Mouse (Mus musculus): ENCODE data around the gene Tpd52l1. TPM values are rescaled to one million over a fixed set of nuclear protein-coding genes. Genes with fewer than 3 reads are reported as not detected.

Gene Tpd52l1
- polyA plus RNA-seq, 1 experiment from 2014 or later: 20.3 TPM

DNA sequence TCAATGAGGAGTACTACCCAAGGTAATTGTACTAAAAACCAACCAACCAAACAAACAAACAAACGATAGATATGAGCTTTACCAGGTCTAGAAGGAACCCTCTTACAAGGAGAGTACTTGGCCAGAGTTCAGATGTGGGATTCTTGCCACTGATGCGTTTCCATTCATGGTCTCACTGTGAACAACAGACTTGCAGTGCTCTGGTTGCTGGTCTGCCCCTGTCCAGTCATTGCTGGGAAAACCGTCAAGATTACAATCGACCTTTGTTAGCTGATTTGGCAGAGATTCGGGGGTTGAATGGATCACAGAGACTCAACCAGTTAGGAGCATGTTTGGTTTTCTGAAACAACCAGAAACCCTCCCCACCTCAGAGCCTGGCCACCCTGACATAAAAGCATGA is 150.1 kb downstream of the Tpd52l1 start:
- no peaks in the 10 kb centered on the region for H3K9me3 ChIP-seq (replicated peaks; ENCODE audit: control insufficient read depth, low read length)
- WGBS: 52% methylated on average over 5 of the region's 5 CpGs
- no peaks in the 10 kb centered on the region for H3K27me3 ChIP-seq (ENCODE audit: control insufficient read depth, insufficient read depth, low read length)
- no peak overlapping the region for H3K27ac ChIP-seq (ENCODE audit: low read length)
- H3K4me2 ChIP-seq (ENCODE audit: low read depth, low read length): no peak overlapping the region
- H3K4me3 ChIP-seq (replicated peaks; ENCODE audit: low read length): no peak overlapping the region
- ATAC-seq (ENCODE audit: insufficient read depth, low FRiP score): no peak
- no peak overlapping the region for H3K9ac ChIP-seq (ENCODE audit: low read length)
- no peaks in the 10 kb centered on the region for H3K36me3 ChIP-seq (ENCODE audit: control insufficient read depth, insufficient read depth, low read length)
- H3K4me1 ChIP-seq (ENCODE audit: control insufficient read depth, insufficient read depth, low read length): no peaks in the 10 kb centered on the region

DNA sequence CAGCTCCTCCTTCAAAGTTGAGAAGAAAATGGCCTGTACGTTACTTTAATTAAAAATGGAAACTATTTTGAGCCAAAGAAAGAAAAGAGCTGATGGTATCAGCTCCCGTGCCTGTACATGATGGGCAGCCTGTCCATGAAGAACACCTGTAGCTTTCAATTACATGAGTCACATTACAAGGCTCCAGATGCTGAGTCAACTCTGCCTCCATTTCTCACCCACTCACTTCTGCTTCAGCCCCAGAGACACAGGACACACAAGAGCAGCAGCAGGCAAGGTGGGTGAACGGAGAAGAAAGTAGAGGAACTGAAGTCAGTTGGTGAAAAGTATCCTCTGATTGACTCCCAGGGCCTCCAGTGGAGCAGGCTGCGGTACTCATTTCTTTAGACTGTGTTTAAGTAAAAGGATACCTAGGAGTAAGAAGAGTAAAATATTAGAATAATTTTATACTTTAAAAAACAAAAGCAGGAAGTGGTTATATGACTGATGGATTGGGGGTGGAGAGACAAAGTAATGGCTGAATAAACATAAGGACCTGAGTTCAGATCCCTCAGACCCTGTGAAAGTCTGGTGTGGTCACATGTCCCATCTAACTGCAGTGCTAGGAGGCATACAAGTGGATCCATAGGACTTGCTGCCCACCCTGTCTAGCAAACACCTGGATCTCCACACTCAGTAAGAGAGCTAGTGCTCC is 156.9 kb downstream of the Tpd52l1 start:
- no peak for ATAC-seq (ENCODE audit: insufficient read depth, low FRiP score)
- no peak overlapping the region for H3K4me2 ChIP-seq (ENCODE audit: low read depth, low read length)
- H3K9me3 ChIP-seq (replicated peaks; ENCODE audit: control insufficient read depth, low read length): no peaks in the 10 kb centered on the region
- no peak overlapping the region for H3K27ac ChIP-seq (ENCODE audit: low read length)
- no peaks in the 10 kb centered on the region for H3K4me1 ChIP-seq (ENCODE audit: control insufficient read depth, insufficient read depth, low read length)
- H3K36me3 ChIP-seq (ENCODE audit: control insufficient read depth, insufficient read depth, low read length): no peaks in the 10 kb centered on the region
- no peaks in the 10 kb centered on the region for H3K27me3 ChIP-seq (ENCODE audit: control insufficient read depth, insufficient read depth, low read length)
- H3K4me3 ChIP-seq (replicated peaks; ENCODE audit: low read length): no peak overlapping the region
- WGBS: 89% methylated on average over 4 of the region's 4 CpGs
- no peak overlapping the region for H3K9ac ChIP-seq (ENCODE audit: low read length)

DNA sequence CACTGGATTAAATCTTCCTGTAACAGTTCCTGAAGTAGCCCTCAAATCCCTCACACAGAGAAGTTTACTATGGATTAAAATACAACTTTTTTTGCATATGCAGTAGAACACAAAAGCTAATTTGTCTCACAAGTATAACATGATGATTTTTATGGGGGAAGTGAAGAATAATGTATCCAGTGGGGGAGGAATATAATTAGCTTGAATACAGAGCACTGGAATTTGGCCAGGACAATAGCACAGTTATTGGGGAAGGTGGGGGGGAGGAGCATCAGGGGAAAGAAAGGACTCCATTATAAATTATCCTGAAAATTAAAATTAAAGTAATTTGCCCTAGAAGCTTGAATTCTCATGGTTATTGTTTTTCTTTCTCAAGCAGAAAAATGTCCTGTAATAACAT is 158.0 kb downstream of the Tpd52l1 start:
- H3K9me3 ChIP-seq (replicated peaks; ENCODE audit: control insufficient read depth, low read length): no peaks in the 10 kb centered on the region
- no peak for ATAC-seq (ENCODE audit: insufficient read depth, low FRiP score)

More for the DNA sequence above, 158.0 kb downstream of the Tpd52l1 start:
- no peaks in the 10 kb centered on the region for H3K27me3 ChIP-seq (ENCODE audit: control insufficient read depth, insufficient read depth, low read length)
- no peak overlapping the region for H3K4me3 ChIP-seq (replicated peaks; ENCODE audit: low read length)
- no peak overlapping the region for H3K27ac ChIP-seq (ENCODE audit: low read length)
- H3K9ac ChIP-seq (ENCODE audit: low read length): no peak overlapping the region
- no peaks in the 10 kb centered on the region for H3K36me3 ChIP-seq (ENCODE audit: control insufficient read depth, insufficient read depth, low read length)
- no peak overlapping the region for H3K4me2 ChIP-seq (ENCODE audit: low read depth, low read length)
- H3K4me1 ChIP-seq (ENCODE audit: control insufficient read depth, insufficient read depth, low read length): no peaks in the 10 kb centered on the region

Other genes with a start within 250 kb of the Tpd52l1 start
- 56.7 and 58.3 TPM in 2 replicates for gene Hddc2, start 132.6 kb downstream of the Tpd52l1 start, polyA plus RNA-seq (2015; fragmentation: Nextera tagmentation; extraction: Ambion mirVana)
- 1.4 and 1.5 TPM in 2 replicates for gene Rnf217, start 163.2 kb upstream of the Tpd52l1 start, polyA plus RNA-seq (2015; fragmentation: Nextera tagmentation; extraction: Ambion mirVana)

Measured in stomach, embryonic 16.5 days (tissue).